Mouse (Mus musculus) limb, embryonic 13.5 days (tissue): ENCODE measurements around the gene Wdr62. TPM values are rescaled to one million over a fixed set of nuclear protein-coding genes. Genes with fewer than 3 reads are reported as not detected.
"Not testable (repeated sequence)": the region's sequence is repeated elsewhere in the genome, so short reads cannot be mapped to it uniquely, and the experiment has no call there.

Experiments
- ATAC-seq: fragments of 200-750 bp; cut with Nextera tagmentation; 2 replicates; pipeline ENCODE4 v1.8.0; 2017; ENCODE audit warnings: low read depth, moderate number of reproducible peaks, moderate TSS enrichment; ENCODE audit not compliant: low FRiP score
- H3K27ac ChIP-seq: fragments of 300-500 bp; sonication (generic); 2 replicates; pipeline ENCODE4 v1.5.1; 2015; ENCODE audit warnings: inconsistent platforms, mild to moderate bottlenecking, moderate library complexity
- H3K27me3 ChIP-seq: fragments of 300-500 bp; sonication (generic); 2 replicates; pipeline ENCODE4 v1.6.1; 2015; ENCODE audit warnings: mild to moderate bottlenecking, inconsistent platforms
- H3K36me3 ChIP-seq: fragments of 300-500 bp; sonication (generic); 2 replicates; pipeline ENCODE4 v1.6.1; 2015; ENCODE audit warnings: inconsistent platforms, mild to moderate bottlenecking, moderate library complexity
- H3K4me1 ChIP-seq: fragments of 300-500 bp; sonication (generic); 2 replicates; pipeline ENCODE4 v1.6.1; 2015; ENCODE audit warnings: inconsistent platforms
- H3K4me2 ChIP-seq: fragments of 300-500 bp; sonication (generic); replicated peaks from 2 replicates; pipeline ENCODE4 v1.6.1; 2015; ENCODE audit warnings: inconsistent platforms, mild to moderate bottlenecking, moderate library complexity
- H3K4me3 ChIP-seq: fragments of 300-500 bp; sonication (generic); 2 replicates; pipeline ENCODE4 v1.5.1; 2015; ENCODE audit warnings: moderate library complexity, mild to moderate bottlenecking, inconsistent platforms
- H3K9ac ChIP-seq: fragments of 300-500 bp; sonication (generic); 2 replicates; pipeline ENCODE4 v1.6.1; 2015; ENCODE audit warnings: mild to moderate bottlenecking, inconsistent platforms
- H3K9me3 ChIP-seq: fragments of 300-500 bp; sonication (generic); 2 replicates; pipeline ENCODE4 v1.6.1; 2016; ENCODE audit warnings: inconsistent platforms
- WGBS: fragments of 180-500 bp; shearing (Covaris S2); methylation state at CpG from one replicate; pipeline ENCODE4 v1.1.7; 2015; 5-methylcytosine and 5-hydroxymethylcytosine counted together
- polyA plus RNA-seq: library from polyadenylated mRNA; unstranded; fragments of >200 nt; fragmentation: Nextera tagmentation; extraction: Ambion mirVana; gene quantifications from 2 replicates; pipeline ENCODE4 v1.2.1, GENCODE M21; 2015

Gene Wdr62
- polyA plus RNA-seq, 1 experiment from 2014 or later = 9.2 TPM

DNA sequence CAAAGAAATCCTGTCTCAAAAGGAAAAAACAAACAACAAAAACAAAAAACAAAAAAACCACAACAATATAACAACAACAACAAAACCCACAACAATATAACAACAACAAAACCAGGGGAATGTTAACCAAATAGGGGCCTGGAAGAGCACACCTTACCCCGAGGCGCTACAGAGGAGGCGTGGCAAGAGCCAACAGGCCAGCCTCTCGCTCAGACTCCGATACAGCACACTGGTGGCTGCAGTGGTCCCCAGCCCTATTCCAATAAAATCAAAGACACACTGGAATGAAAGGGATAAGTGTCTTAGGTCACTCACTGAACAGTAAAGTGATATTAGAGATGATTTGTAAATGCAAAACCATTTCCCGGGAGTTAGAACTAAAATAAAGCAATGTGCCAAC, 683 bp downstream of the Wdr62 start:
- H3K36me3 ChIP-seq = no peaks in the 10 kb centered on the region
- H3K4me1 ChIP-seq = peaks cover 13% of the 10 kb centered on the region
- H3K9me3 ChIP-seq = no peaks in the 10 kb centered on the region
- H3K9ac ChIP-seq = peak overlapping the region; percentile 53; the same call in 1 of the 2 replicates
- peak overlapping the region; percentile 65 for H3K4me3 ChIP-seq
- 0 out of 2 replicates have a peak overlapping the region, but pooled peaks have one; percentile 15 for H3K27ac ChIP-seq
- 0% methylated on average over 6 of the region's 6 CpGs for WGBS
- peak overlapping the region; percentile 82 for H3K4me2 ChIP-seq
- H3K27me3 ChIP-seq = no peaks in the 10 kb centered on the region
- ATAC-seq = no peak

DNA sequence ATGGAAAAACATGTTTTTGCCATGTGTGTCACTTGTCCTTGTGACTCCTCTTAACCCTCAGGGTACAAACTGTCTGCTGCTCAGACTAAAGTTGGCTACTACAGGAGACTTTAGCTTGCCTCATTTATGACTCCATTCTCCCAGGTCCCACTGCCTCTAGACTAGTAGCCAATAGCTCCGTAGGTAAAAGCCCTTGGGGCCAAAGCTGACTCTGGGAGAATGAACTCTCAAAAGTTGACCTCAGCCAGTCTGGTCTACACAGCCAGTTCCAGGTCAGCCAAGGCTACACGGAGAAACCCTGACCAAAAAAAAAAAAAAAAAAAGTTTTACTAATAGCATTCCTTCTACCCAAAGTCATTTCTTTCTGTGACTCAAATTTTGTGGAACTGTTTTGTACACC, 1.3 kb downstream of the Wdr62 start:
- Histone ChIP-seq H3K4me2 (peak overlapping the region; percentile 82), H3K36me3 (no peaks in the 10 kb centered on the region), H3K4me3 (peak overlapping the region; percentile 65; the same call in 1 of the 2 replicates), H3K9me3 (no peaks in the 10 kb centered on the region), H3K27ac (no peak overlapping the region), H3K27me3 (no peaks in the 10 kb centered on the region), H3K9ac (no peak overlapping the region), H3K4me1 (peaks cover 13% of the 10 kb centered on the region)
- ATAC-seq = no peak
- 46% methylated on average over 2 of the region's 2 CpGs for WGBS

DNA sequence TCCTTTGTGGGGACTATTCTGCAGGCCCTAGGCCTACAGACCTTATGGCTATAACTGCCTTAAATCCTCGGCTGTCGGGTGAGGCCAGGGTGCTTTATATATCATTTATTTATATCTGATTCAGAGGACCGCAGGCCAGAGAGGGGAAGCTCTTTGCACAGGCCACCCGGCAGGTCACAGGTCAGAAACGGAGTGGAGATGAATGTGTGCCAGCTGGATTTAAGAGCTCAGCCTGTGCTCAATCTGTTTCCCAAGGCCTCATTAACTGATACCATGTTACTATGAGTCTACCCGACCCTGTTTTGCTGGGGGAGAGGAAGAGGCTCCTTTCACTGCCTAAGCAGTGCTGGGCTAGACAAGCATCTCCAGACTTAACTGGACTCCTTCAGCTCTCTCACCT, 5.8 kb downstream of the Wdr62 start:
- H3K27ac ChIP-seq = no peak overlapping the region
- H3K36me3 ChIP-seq = peaks cover 12% of the 10 kb centered on the region; the same call in 1 of the 2 replicates
- H3K4me3 ChIP-seq = no peak overlapping the region
- peaks cover 3% of the 10 kb centered on the region for H3K4me1 ChIP-seq
- no peaks in the 10 kb centered on the region for H3K27me3 ChIP-seq
- no peak overlapping the region for H3K9ac ChIP-seq
- ATAC-seq = no peak
- no peak overlapping the region for H3K4me2 ChIP-seq
- no peaks in the 10 kb centered on the region for H3K9me3 ChIP-seq
- WGBS = 70% methylated on average over 6 of the region's 6 CpGs

DNA sequence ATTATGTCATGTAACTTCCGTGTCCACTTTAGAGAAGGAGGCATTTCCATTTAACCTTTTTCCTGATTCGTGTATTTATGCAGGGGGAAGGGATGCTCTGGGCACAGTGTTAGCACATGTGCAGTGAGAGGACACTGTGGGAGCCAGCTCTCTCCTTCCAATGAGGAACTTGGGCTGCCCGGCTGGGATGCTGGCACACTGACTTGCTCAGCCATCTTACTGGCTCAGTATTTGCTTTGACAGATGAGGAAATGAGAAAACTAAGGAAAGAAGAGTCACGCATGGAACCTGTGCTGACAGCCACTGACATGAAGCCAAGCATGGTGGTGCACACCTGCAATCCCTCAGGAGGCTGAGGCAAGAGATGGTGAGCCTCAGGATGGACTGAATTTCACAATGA, 10.6 kb downstream of the Wdr62 start:
- Histone ChIP-seq H3K4me3 (no peak overlapping the region), H3K27ac (no peak overlapping the region), H3K36me3 (peaks cover 28% of the 10 kb centered on the region), H3K4me1 (no peaks in the 10 kb centered on the region), H3K4me2 (no peak overlapping the region), H3K27me3 (no peaks in the 10 kb centered on the region), H3K9me3 (no peaks in the 10 kb centered on the region), H3K9ac (no peak overlapping the region)
- no peak for ATAC-seq
- WGBS = 90% methylated on average over 4 of the region's 4 CpGs

DNA sequence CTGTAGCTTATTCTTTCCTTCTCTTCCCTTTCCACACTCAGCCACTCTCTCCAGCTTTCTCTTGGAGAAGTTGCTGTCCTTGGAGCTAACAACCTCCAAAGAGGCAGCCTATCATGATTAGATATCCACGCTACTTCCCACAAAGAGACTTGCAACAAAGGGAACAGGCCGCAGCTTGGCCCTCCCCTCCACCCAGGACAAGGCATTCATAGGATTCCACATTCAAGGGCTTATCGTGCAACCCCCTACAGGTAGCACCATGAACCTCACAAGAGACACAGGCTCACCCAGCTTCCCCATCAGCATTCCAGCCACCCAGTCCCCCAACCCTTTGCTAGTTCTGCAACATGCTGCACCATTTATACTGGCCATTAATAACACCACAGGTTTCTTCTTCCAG, 13.4 kb downstream of the Wdr62 start:
- H3K4me2 ChIP-seq = no peak overlapping the region
- no peak overlapping the region for H3K4me3 ChIP-seq
- no peak for ATAC-seq
- H3K27me3 ChIP-seq = no peaks in the 10 kb centered on the region
- H3K36me3 ChIP-seq = peaks cover 40% of the 10 kb centered on the region
- H3K27ac ChIP-seq = no peak overlapping the region
- no peaks in the 10 kb centered on the region for H3K9me3 ChIP-seq
- 91% methylated on average over 3 of the region's 3 CpGs for WGBS
- no peak overlapping the region for H3K9ac ChIP-seq
- no peaks in the 10 kb centered on the region for H3K4me1 ChIP-seq

DNA sequence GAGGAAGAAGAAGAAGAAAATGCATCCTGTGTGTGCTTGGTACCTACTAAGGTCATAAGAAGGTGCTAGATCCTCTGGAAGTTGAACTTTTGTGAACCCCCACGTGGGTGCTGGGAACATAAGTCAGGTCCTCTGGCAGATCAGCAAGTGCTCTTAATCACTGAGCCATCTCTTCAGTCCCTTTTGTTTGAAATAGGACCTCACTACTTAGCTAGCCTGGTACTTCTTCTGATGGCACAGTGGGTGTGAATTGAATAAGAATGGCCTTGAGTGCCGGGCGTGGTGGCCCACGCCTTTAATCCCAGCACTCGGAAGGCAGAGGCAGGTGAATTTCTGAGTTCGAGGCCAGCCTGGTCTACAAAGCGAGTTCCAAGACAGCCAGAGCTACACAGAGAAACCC, 14.3 kb downstream of the Wdr62 start:
- no peak for ATAC-seq
- Histone ChIP-seq H3K4me2 (no peak overlapping the region), H3K36me3 (peaks cover 47% of the 10 kb centered on the region), H3K27me3 (no peaks in the 10 kb centered on the region), H3K4me3 (no peak overlapping the region), H3K9ac (no peak overlapping the region), H3K4me1 (no peaks in the 10 kb centered on the region), H3K27ac (no peak overlapping the region), H3K9me3 (no peaks in the 10 kb centered on the region)
- 88% methylated on average over 7 of the region's 7 CpGs for WGBS

DNA sequence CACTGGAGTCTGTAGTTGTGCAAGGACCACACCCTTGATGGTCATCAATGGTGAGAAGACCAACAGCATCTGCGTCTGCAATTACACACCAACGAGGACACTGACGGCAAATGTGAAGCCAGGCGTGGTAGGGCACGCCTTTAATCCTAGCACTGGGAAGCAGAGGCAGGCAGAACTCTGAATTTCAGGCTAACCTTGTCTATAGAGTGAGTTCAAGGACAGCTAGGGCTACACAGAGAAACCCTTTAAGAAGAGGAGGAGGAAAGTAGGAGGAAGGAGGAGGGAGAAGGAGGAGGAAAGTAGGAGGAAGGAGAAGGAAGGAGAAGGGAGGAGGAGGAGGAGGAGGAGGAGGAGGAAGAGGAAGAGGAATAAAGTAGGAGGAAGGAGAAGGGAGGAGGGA, 14.7 kb downstream of the Wdr62 start:
- Histone ChIP-seq H3K4me3 (no peak overlapping the region), H3K27ac (no peak overlapping the region), H3K9me3 (no peaks in the 10 kb centered on the region), H3K36me3 (peaks cover 43% of the 10 kb centered on the region), H3K4me1 (no peaks in the 10 kb centered on the region), H3K9ac (no peak overlapping the region), H3K27me3 (no peaks in the 10 kb centered on the region), H3K4me2 (no peak overlapping the region)
- ATAC-seq = no peak
- 91% methylated on average over 5 of the region's 5 CpGs for WGBS

DNA sequence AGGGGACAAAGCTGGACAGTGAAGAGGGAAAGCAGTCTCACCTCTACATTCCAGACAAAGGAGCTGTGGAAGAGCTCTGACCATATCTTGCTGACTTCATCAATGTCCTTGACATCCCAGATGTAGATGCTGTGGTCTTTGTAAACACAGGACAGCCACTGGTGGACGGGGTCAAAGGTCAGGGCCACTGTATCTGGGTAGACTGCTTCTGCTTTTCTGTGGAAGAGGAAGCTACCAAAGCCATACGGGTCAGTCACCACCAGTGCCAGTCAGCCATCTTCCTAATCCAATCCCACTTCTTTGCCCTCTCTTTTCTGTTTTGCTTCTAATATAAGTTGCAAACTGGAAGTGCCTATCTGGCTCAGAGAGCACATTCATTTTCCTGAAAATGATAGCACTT, 15.2 kb downstream of the Wdr62 start:
- Histone ChIP-seq H3K9me3 (no peaks in the 10 kb centered on the region), H3K9ac (no peak overlapping the region), H3K27me3 (no peaks in the 10 kb centered on the region), H3K27ac (no peak overlapping the region), H3K4me2 (no peak overlapping the region), H3K4me1 (no peaks in the 10 kb centered on the region), H3K36me3 (peaks cover 41% of the 10 kb centered on the region), H3K4me3 (no peak overlapping the region)
- ATAC-seq = no peak
- WGBS = 84% methylated on average over 2 of the region's 2 CpGs

DNA sequence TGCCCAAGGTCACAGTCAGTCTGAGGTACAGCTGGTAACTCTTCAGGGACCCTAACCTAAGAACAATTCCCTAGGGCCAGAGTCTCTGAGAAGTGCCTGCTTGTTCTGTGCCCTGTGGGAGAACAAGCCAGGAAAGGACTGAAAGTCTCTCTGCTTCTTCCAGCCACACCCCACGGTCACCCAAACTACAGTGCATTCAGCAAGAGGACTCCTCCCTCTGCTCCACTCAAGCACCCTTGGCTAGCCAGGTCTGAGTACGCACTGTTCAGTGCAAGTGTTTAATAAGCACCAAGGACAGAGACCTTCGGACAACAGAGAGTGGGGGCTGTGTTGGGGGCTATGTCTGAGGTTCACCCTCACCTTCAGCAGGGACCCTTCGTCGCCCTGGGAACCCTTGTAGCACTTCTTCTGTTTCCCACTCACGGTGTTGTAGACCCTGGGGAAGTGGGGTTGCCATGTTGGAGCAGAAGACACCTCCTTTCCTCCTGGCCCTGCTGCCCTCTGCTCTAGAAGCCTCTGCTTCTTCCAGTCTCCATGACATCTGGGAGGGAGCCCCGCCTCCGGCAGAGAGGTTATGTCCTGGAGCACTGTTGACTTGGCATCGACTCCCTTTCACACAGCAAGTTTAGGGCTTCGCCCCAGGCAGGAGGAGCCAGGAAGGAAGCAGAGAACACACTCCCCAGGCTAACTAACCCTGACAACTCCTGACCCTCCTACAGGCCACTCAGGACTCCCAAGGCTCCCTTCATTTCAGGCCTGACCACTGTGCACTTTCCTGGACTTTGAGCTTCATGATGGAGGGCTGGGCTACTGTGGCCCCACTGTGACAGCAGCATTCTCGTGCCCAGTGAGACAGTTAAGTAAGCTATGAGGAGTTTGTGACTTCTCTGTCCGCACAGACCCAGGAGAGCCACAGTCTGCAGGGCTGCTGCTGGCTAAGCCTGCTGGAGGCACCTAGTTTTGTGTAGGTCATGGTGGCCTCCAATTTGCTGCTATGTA, 28.0 kb downstream of the Wdr62 start:
- no peaks in the 10 kb centered on the region for H3K9me3 ChIP-seq
- H3K36me3 ChIP-seq = peaks cover 27% of the 10 kb centered on the region
- WGBS = 79% methylated on average over 12 of the region's 12 CpGs
- no peak overlapping the region for H3K4me3 ChIP-seq
- no peak overlapping the region for H3K27ac ChIP-seq
- ATAC-seq = no peak
- no peaks in the 10 kb centered on the region for H3K4me1 ChIP-seq
- no peaks in the 10 kb centered on the region for H3K27me3 ChIP-seq
- no peak overlapping the region for H3K9ac ChIP-seq
- H3K4me2 ChIP-seq = no peak overlapping the region

DNA sequence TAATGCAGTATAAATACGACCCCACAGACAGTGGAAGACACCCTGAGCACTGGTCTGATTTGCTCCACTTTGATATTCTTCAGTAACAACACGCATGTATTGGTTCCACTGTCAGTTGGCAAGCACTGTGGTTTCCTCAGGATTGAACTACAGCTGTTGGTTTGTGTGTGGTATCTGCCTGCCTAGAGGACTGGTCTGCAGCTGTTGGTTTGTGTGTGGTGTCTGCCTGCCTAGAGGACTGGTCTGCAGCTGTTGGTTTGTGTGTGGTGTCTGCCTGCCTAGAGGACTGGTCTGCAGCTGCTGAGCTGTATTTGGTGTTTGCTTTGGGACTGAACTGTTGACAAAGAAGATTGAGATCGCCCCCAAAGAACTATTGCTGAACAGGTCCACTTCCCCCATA, 42.8 kb downstream of the Wdr62 start:
- ATAC-seq, H3K9ac ChIP-seq, H3K27me3 ChIP-seq, H3K27ac ChIP-seq, H3K9me3 ChIP-seq, H3K4me3 ChIP-seq, H3K4me2 ChIP-seq: not testable (repeated sequence)
- 85% methylated on average over 3 of the region's 3 CpGs for WGBS
- peaks cover 50% of the 10 kb centered on the region for H3K36me3 ChIP-seq
- H3K4me1 ChIP-seq = peaks cover 10% of the 10 kb centered on the region

DNA sequence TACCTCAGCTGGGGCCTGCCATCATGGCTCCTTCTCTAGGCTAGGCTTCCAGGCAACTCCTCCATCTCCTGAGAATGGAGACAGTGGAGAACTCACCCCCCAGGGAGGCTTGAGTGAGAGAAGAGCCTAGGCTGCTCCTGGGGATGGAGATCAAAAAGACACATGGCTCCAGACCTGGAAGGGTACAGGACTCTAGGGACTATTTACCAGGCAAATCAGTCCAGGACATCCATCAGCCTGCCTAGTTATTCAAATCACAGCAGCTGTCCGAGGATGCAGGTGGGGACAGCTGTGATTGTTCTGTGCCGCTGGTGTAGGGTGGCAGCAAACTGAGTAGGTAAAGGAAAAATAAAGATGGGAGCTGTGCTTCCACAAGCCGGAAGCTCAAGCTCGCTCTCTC, 44.6 kb downstream of the Wdr62 start, which contains the start of gene Ovol3:
Ovol3 (minus strand) TSS at position 101 of the 400 bp plus-strand sequence.
- Histone ChIP-seq H3K4me3 (no peak within 1 kb of the TSS), H3K4me1 (peaks cover 16% of the 10 kb centered on the region), H3K27me3 (no peaks in the 10 kb centered on the region), H3K27ac (no peak within 1 kb of the TSS), H3K36me3 (peaks cover 36% of the 10 kb centered on the region), H3K9me3 (no peaks in the 10 kb centered on the region), H3K4me2 (no peak within 1 kb of the TSS), H3K9ac (no peak within 1 kb of the TSS)
- no peak for ATAC-seq
- WGBS = 71% methylated on average over 4 of the region's 4 CpGs

DNA sequence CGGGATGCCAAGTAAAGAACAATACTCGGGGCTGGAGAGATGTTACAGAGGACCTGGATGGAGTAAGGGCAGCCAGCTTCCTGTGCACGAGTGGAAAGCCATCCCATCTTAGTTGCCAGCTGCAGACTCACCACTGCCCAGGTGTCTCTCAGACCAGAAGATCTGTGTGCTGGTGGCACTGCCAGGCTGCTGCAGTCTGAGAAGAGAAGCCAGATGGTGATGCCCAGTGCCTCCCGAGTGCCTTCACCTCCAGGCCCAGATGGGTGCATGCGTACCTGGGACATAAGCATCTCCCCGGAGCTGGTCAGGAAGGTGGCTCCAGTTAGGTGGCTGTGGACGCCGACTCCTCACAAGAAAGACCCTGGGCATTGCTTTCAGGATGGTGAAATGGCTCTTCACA, 45.1 kb downstream of the Wdr62 start:
- Histone ChIP-seq H3K4me1 (peaks cover 18% of the 10 kb centered on the region), H3K4me3 (no peak overlapping the region), H3K9ac (no peak overlapping the region), H3K27me3 (no peaks in the 10 kb centered on the region), H3K36me3 (peaks cover 31% of the 10 kb centered on the region), H3K27ac (no peak overlapping the region), H3K4me2 (no peak overlapping the region), H3K9me3 (no peaks in the 10 kb centered on the region)
- WGBS = 92% methylated on average over 8 of the region's 8 CpGs
- no peak for ATAC-seq
